Mouse (Mus musculus): ENCODE measurements around the gene Cabp2.
"Not testable (repeated sequence)": the region's sequence is repeated elsewhere in the genome, so short reads cannot be mapped to it uniquely, and the experiment has no call there.

The Cabp2 gene

GRCm38 (mm10) chr19:4055947-4056693 is 25.3 kb upstream of the Cabp2 start:
- DNase-seq (ENCODE audit: low spot score in 2 of 2), result no peak

GRCm38 (mm10) chr19:4056727-4057126 is 24.7 kb upstream of the Cabp2 start:
- DNase-seq (ENCODE audit: low spot score in 2 of 2), result no peak

DNA sequence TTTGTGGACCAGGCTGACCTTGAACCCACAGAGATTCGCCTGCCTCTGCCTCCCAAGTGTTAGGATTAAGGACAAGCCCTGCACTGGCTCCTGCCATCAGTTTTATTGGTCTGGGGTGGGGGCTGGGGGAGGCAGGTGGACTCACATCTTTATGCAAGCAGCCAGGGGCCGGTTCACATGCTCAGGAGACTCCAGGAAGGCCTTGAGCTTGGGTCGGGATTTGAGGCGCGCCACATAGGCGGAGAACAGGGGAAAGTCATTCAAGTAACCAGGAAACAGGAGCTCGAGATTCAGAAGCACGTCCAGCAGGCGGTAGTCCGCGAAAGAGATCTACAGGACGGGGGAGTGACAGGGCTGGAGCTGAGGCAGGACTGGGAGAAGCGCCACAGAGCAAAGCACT is 24.0 kb upstream of the Cabp2 start:
- DNase-seq (ENCODE audit: low spot score in 2 of 2), result no peak

DNA sequence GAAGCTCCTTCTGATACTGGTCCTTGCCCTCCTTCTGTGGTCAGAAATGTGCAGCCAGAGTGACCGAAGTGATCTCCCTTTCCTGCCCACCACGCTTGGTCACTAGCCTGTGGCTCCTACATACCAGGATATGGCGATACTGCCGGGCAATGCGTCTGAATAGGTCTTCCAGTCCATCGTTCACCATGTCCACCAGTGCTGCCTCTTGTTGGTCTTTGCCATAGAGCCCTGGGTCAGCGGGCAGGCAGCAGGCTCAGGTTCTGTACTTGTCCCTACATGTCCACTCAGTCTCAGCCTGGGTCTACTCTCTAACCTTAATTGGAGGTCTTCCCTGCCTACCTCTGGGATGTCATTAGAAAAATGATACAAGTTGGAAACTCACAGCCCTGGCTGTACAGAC is 23.4 kb upstream of the Cabp2 start:
- DNase-seq (ENCODE audit: low spot score in 2 of 2), result no peak

GRCm38 (mm10) chr19:4058581-4058980 is 22.8 kb upstream of the Cabp2 start:
- DNase-seq (ENCODE audit: low spot score in 2 of 2), result no peak

- peak in 1 of 2 experiments; percentile 37 for DNase-seq (ENCODE audit: low spot score in 2 of 2)
These were observed 22.2 kb upstream of the Cabp2 start, which contains the start of gene Gstp3 for GRCm38 (mm10) chr19:4059069-4059740. Gstp3 (minus strand) TSS chr19:4059569.

DNA sequence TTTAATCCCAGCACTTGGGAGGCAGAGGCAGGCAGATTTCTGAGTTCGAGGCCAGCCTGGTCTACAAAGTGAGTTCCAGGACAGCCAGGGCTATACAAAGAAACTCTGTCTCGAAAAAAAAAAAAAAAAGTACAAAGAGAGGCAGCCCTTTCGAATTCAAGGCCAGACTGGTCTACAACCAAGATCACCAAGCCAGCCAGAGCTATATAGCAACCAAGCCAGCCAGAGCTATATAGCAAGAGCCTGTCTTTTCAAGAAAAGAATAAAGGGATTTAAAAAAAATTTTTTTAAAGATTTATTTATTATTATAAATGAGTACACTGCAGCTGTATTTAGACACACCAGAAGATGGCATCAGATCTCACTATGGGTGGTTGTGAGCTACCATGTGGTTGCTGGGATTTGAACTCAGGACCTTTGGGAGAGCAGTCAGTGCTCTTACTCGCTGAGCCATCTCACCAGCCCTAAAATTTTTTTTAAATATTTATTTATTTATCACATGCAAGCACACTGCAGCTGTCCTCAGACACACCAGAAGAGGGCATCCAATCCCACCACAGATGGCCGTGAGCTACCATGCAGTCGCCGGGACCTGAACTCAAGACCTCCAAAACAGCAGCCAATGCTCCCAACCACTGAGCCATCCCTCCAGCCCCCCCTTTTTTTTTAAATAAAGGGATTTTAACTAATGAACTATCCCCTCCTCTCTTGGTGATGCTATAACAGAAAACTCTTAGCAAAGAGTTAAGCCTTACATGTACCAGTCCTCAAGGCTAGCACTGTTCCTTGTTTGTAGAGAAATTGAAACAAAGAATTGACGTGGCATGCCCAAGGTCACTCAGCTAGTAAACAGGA is 21.1 kb upstream of the Cabp2 start:
- not testable (repeated sequence) for DNase-seq (ENCODE audit: low spot score in 2 of 2)

GRCm38 (mm10) chr19:4060899-4061465 is 20.4 kb upstream of the Cabp2 start:
- no peak for DNase-seq (ENCODE audit: low spot score in 2 of 2)

GRCm38 (mm10) chr19:4063357-4063756 is 18.0 kb upstream of the Cabp2 start:
- DNase-seq (ENCODE audit: low spot score in 2 of 2), result not testable (repeated sequence)

GRCm38 (mm10) chr19:4064501-4064900 is 16.9 kb upstream of the Cabp2 start:
- not testable (repeated sequence) for DNase-seq (ENCODE audit: low spot score in 2 of 2)

DNA sequence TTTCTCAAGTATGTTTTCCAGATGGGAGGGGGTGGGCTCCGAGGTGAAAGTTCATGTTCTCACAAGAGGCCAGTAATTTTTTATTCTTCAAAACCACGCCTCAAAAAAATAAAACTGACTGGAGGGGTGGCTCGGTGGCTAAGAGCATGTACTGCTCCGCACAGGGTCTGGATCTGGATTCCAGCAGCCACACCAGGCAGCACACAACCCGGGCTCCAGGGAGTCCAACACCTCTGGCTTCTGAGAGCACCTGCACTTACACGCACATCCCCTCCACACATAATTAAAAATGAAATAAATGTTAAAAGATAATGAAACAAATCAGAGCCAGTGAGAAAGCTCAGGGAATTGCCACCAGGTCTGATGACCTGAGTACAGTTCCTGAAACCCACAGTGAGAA is 15.1 kb upstream of the Cabp2 start:
- no peak for DNase-seq (ENCODE audit: low spot score in 2 of 2)

GRCm38 (mm10) chr19:4066877-4067276 is 14.5 kb upstream of the Cabp2 start:
- DNase-seq (ENCODE audit: low spot score in 2 of 2), result no peak

- DNase-seq (ENCODE audit: low spot score in 2 of 2), result not testable (repeated sequence)
These were observed 13.1 kb upstream of the Cabp2 start for GRCm38 (mm10) chr19:4068242-4068641.

- DNase-seq (ENCODE audit: low spot score in 2 of 2), result no peak
These were observed 12.5 kb upstream of the Cabp2 start for GRCm38 (mm10) chr19:4068717-4069410.

DNA sequence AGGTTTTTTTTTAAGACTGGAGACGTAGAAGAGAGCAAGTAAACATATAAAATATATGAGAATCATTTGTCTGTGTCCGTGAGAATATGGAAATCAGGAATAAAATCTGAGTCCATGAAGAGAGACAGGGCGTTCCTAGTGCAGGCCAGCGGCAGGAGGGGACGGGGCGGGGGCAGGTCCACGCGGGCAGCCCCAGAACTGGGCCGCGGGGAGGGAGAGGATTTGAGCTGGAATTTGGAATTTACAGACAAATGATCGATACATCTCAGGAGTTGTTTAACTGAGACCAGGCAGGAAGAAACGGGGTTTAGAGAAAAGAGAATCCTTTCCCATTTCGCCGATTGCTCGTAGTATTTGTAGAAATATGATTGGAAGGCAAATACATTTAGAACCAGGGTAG is 11.1 kb upstream of the Cabp2 start:
- DNase-seq (ENCODE audit: low spot score in 2 of 2), result no peak

DNA sequence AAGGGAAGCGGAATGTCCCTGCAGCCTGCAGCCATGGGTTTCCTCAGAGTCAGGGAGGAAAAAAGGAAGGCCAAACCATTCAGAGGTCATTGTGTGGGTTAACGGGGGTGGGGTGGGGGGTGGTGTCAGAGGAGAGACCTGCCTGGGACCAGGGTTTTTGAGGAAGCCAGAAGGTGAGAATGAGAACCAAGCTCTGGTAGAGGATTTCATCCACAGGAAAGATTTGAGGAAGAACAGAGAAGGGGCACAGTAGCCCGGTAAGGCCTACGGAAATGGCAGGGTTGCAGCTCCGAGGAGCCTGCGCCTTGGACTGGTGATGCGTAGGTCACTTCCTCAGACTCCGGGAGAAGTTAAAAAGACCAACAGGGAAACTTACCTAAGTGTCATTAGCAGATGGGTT is 10.6 kb upstream of the Cabp2 start:
- DNase-seq (ENCODE audit: low spot score in 2 of 2), result no peak

GRCm38 (mm10) chr19:4071406-4071805 is 10.0 kb upstream of the Cabp2 start:
- no peak for DNase-seq (ENCODE audit: low spot score in 2 of 2)

DNA sequence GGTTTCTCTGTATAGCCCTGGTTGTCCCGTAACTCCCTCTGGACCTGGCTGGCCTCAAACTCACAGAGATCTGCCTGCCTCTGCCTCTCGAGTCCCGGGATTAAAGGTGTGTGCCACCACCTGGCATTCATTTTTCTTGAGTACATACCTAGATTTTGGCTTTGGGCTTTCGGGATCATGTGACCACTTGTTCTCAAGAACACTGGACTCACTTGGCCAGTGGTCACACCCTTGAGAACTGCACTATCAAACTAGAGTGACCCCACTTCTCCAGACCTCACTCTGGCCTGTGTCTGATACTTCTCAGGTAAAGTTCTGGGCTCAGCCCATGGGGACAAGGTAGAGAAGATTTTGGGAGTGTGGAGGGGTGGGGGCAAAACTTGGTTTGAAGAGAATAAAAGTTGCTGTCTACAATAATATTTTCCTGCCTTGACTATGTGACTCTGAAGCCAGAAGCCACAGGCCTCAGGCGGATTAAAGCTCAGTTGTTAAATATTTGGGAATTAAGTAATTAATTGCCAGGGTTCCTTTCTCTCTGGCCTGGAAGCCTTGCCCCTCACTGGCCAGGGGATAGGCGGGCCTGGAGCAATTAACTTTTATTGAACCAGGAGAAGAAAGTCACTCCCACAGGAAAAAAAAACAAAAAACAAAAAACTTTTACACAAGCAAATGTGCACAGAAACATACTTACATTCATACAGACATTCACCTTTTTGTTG is 8.5 kb upstream of the Cabp2 start:
- DNase-seq (ENCODE audit: low spot score in 2 of 2), result no peak

DNA sequence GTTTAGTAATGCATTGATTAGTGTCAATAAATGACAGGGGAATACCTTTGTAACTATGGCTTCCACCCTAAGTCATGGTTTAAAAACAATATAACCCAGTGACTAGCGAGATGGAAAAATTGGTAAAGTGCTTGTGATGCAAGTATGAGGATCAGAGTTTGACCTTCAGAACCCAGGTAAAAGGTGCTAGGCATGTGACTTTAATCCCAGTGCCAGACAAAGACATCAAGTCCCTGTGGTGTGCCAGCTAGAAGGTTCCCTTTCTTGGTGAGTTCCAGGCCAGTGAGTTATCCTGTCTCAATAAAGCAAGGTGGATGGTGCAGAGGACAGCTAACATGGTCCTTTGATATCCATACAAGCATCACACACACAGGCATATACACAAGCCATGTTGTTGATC is 5.8 kb upstream of the Cabp2 start:
- DNase-seq (ENCODE audit: low spot score in 2 of 2), result no peak

DNA sequence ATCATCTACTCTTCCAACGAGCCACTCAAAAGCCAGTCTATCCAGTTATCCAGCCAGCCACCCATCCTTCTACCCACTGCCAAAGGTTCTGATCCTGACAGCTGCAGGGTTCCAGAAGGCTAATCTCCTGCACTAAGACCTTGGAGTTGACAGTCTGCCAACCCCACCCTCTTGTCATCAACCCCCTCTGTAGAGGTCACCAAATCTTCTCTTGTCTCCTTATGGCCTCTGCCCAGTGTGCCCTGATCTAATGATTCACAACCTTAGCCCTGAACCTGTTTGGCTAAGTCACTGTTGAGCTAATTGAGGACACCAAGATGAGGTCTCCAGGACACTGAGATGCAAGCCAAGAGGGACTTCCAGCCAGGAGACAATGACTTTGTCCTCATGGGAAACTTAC is 1.8 kb upstream of the Cabp2 start:
- DNase-seq (ENCODE audit: low spot score in 2 of 2), result no peak

DNA sequence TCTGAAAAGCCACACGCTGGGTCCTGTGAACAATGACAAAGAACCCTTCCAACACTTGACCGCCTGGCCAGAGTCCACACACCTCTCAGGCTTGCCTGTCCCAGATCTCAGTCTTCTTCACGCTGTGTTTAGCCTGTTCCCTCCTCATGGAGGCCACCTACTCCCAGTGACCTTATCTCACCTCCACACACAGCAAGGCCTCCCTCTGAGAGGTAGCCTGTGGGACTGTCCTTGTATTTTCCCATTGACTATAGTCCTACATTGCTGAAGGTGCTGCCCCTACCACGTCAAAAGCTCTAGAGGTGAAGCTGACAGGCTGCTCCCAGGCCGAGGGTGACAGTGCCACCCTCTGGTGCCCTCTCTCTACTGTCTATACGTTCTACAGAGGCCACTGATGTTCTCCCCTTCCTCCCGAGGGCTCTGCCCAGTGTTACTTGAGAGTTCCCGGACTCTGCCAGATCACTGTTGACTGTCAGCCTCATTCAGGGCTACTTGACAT is 818 bp upstream of the Cabp2 start:
- DNase-seq (ENCODE audit: low spot score in 2 of 2), result no peak
